Comparison of ENCODE assay signal across 9 mouse cellular contexts in the genomic region with DNA sequence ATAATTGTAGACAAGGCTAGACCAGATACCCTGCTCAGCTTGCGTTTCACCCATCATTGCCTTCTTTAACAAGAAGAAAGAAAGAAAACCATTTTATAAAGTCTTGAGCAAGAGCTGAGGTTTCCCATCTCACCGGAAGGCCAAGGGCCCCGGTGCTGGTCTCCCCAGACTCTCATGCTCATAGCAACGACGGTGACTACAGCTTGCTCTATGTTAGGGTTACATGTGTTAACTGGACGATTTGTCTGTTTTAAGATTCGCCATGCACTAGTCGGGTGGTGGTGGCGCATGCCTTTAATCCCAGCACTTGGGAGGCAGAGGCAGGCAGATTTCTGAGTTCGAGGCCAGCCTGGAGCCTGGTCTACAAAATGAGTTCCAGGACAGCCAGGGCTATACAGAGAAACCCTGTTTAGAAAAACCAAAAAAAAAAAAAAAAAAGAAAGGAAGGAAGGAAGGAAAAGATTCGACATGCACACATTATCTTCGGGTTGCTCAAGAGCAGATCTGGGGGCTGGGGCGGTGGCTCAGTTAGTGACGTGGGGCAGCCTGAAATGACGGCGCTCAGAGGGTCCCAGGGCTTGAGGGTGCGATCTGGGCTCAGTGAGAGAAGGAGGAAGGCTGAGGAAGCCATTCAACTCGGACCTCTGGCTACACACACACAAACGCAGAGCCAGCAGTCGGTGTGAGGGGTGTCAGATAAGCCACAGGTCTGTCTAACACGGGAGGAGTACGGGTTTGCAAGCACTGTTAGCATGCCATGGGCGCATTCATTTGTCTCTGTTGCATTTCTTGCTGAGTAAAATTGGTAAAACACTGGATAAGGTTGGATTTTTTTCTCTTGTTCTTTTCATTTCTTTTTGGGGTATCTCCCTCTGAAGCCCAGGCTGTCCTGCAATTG. TPM values are rescaled to one million over a fixed set of nuclear protein-coding genes. Genes with fewer than 3 reads are reported as not detected.
DNase-seq lines count a peak whose midpoint lies in the region; ATAC-seq and TF ChIP-seq lines count a peak whose summit lies in the region.
"Had no signal": no experiment of that assay in that cellular context is flagged by ENCODE, and none has a peak within 500 bp of the region (broad histone marks: within the 10 kb centered on the region; RNA-seq: fewer than 3 reads in every experiment).

No protein-coding gene starts in this region.

- WGBS in heart, embryonic 13.5 days = 48% methylated on average over 23 of the region's 23 CpGs
- 64% methylated on average over 23 of the region's 23 CpGs for WGBS in heart, adult 2 months
- 85% methylated on average over 23 of the region's 23 CpGs for WGBS in midbrain, embryonic 12.5 days

- H3K4me2 ChIP-seq in heart, embryonic 13.5 days = peak overlapping the region; percentile 89
- peak overlapping the region; percentile 79 for H3K4me2 ChIP-seq in midbrain, embryonic 12.5 days (replicated peaks)

- H3K27me3 ChIP-seq in heart, embryonic 13.5 days (replicated peaks) = no peaks in the 10 kb centered on the region
- H3K27me3 ChIP-seq in heart, adult 2 months (ENCODE audit: control insufficient read depth, insufficient read depth, low read length) = no peaks in the 10 kb centered on the region
- H3K27me3 ChIP-seq in midbrain, embryonic 12.5 days = no peaks in the 10 kb centered on the region

- no peak for ATAC-seq in heart, embryonic 13.5 days (ENCODE audit: extremely low read depth, insufficient number of reproducible peaks, low FRiP score, low TSS enrichment)
- no peak for ATAC-seq in midbrain, embryonic 12.5 days (ENCODE audit: low FRiP score, low read depth)

- H3K4me1 ChIP-seq in heart, embryonic 13.5 days = peaks cover 58% of the 10 kb centered on the region
- peaks cover 5% of the 10 kb centered on the region for H3K4me1 ChIP-seq in heart, adult 2 months (ENCODE audit: control insufficient read depth, insufficient read depth, low read length)
- H3K4me1 ChIP-seq in brown adipose tissue, adult 24 weeks (ENCODE audit: control insufficient read depth, insufficient read depth, insufficient read length, low read length) = peaks cover 2% of the 10 kb centered on the region; the same call in 1 of the 2 replicates
- H3K4me1 ChIP-seq in midbrain, embryonic 12.5 days = peaks cover 27% of the 10 kb centered on the region

- DNase-seq in heart, adult 2 months = no peak
- DNase-seq in induced T-regulatory cell, adult 2 months (ENCODE audit: low read depth) = peak; percentile 47
- no peak for DNase-seq in thymus, adult 18-20 months
- no peak for DNase-seq in cerebellum, adult 11 months
- no peak for DNase-seq in cerebellum, postnatal 4 days (ENCODE audit: low spot score in 2 of 2)
- DNase-seq: spleen, adult 18-20 months had no signal

- no peak for TF ChIP-seq POLR2A in heart, adult 2 months (IDR thresholded peaks at IDR 0.05; ENCODE audit: insufficient read depth, low read depth, low read length)

- no peak for TF ChIP-seq CTCF in heart, adult 2 months (IDR thresholded peaks at IDR 0.05)

- H3K4me3 ChIP-seq in heart, embryonic 13.5 days = peak overlapping the region; percentile 81
- no peak overlapping the region for H3K4me3 ChIP-seq in heart, adult 2 months
- peak overlapping the region; percentile 83 for H3K4me3 ChIP-seq in brown adipose tissue, adult 24 weeks (ENCODE audit: insufficient read depth, low read depth, low read length)
- H3K4me3 ChIP-seq in midbrain, embryonic 12.5 days = peak overlapping the region; percentile 80; the same call in 1 of the 2 replicates

- H3K9ac ChIP-seq in heart, embryonic 13.5 days = peak overlapping the region; percentile 80
- H3K9ac ChIP-seq in heart, adult 2 months (ENCODE audit: low read depth, low read length) = no peak overlapping the region
- H3K9ac ChIP-seq in midbrain, embryonic 12.5 days (replicated peaks) = peak overlapping the region; percentile 65; the same call in 1 of the 2 replicates

- no peaks in the 10 kb centered on the region for H3K79me2 ChIP-seq in heart, adult 2 months (replicated peaks; ENCODE audit: control insufficient read depth, insufficient read depth, low read length)

- no peaks in the 10 kb centered on the region for H3K9me3 ChIP-seq in heart, embryonic 13.5 days
- H3K9me3 ChIP-seq in midbrain, embryonic 12.5 days = no peaks in the 10 kb centered on the region

- 0 out of 2 replicates have a peak overlapping the region, but pooled peaks have one; percentile 12 for H3K27ac ChIP-seq in heart, embryonic 13.5 days (replicated peaks)
- no peak overlapping the region for H3K27ac ChIP-seq in heart, adult 2 months
- no peak overlapping the region; the same call in 1 of the 2 replicates for H3K27ac ChIP-seq in brown adipose tissue, adult 24 weeks (replicated peaks; ENCODE audit: low read depth, low read length)
- peak overlapping the region; percentile 4; the same call in 1 of the 2 replicates for H3K27ac ChIP-seq in midbrain, embryonic 12.5 days (replicated peaks)

- TF ChIP-seq EP300 in heart, adult 2 months (IDR thresholded peaks at IDR 0.05; ENCODE audit: insufficient read depth, low read depth, low read length) = no peak

- intact Hi-C loops in heart, adult 2 months (cut with DNase I) = no loop called here

- H3K36me3 ChIP-seq in heart, embryonic 13.5 days = peaks cover 6% of the 10 kb centered on the region
- no peaks in the 10 kb centered on the region for H3K36me3 ChIP-seq in heart, adult 2 months (ENCODE audit: control insufficient read depth, insufficient read depth, low read length)
- peaks cover 30% of the 10 kb centered on the region for H3K36me3 ChIP-seq in midbrain, embryonic 12.5 days

RNA-seq across cellular contexts. Expression of a gene that starts 2.2 kb away (rescaled TPM):
- polyA plus RNA-seq in heart, embryonic 13.5 days (2015; fragmentation: Nextera tagmentation; extraction: Ambion mirVana) = 18.9 and 20.4 TPM in 2 replicates
- 1 to 10 TPM; 3.4 to 4.2 TPM for total RNA-seq in heart, adult 2 months (2021)
- 7.2 and 10.2 TPM in 2 replicates for polyA plus RNA-seq in heart, adult 2 months (2012; rRNA removed)
- 11.2 and 29.0 TPM in 2 replicates for polyA plus RNA-seq in brown adipose tissue, adult 24 weeks (2012; ENCODE audit: insufficient read depth, insufficient read length, missing spikeins)
- polyA plus RNA-seq in midbrain, embryonic 12.5 days (2016; fragmentation: Nextera tagmentation; extraction: Ambion mirVana) = 39.5 and 43.5 TPM in 2 replicates

RNA-seq across cellular contexts. Expression of a gene that starts 34.6 kb away (rescaled TPM):
- polyA plus RNA-seq in heart, embryonic 13.5 days (2015; fragmentation: Nextera tagmentation; extraction: Ambion mirVana) = 84.8 and 96.7 TPM in 2 replicates
- total RNA-seq in heart, adult 2 months (2021) = 1 to 10 TPM; 5.1 to 6.8 TPM
- polyA plus RNA-seq in heart, adult 2 months (2012; rRNA removed) = 6.0 and 6.2 TPM in 2 replicates
- not detected in 2 replicates for polyA plus RNA-seq in brown adipose tissue, adult 24 weeks (2012; ENCODE audit: insufficient read depth, insufficient read length, missing spikeins)
- polyA plus RNA-seq in midbrain, embryonic 12.5 days (2016; fragmentation: Nextera tagmentation; extraction: Ambion mirVana) = 74.2 and 87.2 TPM in 2 replicates

Comparison
In these comparisons a context has a peak if more than half of its experiments do, and no peak if none do; other contexts are left out.
1. H3K27ac ChIP-seq: peak in heart, embryonic 13.5 days (single experiment) and midbrain, embryonic 12.5 days (single experiment); none in heart, adult 2 months (single experiment) and brown adipose tissue, adult 24 weeks (single experiment).
2. RNA of a gene that starts 34.6 kb away (polyA plus RNA-seq): 74.2 to 87.2 TPM in midbrain, embryonic 12.5 days and 84.8 to 96.7 TPM in heart, embryonic 13.5 days; 6.0 to 6.2 TPM in heart, adult 2 months and not detected in brown adipose tissue, adult 24 weeks; every median in the first group is over 10 times any median in the second.